ENCODE assay signal across 13 mouse cellular contexts in the genomic region with DNA sequence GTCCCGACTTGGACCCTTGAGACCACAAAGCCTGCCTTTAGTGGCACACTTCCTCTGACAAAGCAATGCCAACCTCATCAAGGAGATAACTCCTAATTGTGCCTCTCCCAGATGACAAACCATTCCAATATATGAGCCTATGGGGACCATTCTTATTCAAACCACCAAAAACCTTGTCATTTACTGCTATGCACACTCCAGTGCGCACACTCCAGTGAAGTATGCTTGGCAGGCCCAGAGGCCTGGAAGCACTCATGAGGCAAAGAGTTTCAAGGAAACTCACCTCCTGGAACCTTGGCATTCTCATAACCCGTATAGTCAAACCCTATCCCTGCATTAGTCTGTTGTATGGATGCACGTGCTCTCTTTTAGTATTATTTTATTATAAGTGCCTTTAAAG.
"Had no signal": no experiment of that assay in that cellular context is flagged by ENCODE, and none has a peak within 500 bp of the region (broad histone marks: within the 10 kb centered on the region; RNA-seq: fewer than 3 reads in every experiment).

No protein-coding gene starts in this region.

- DNase-seq: gastrocnemius, postnatal 14 days; gastrocnemius, postnatal 36 days; heart, adult 2 months; heart, postnatal 14 days; heart, postnatal 36 days; kidney, adult 11 months; kidney, adult 2 months; kidney, adult 9 months; kidney, postnatal 14 days; kidney, postnatal 36 days; layer of hippocampus, adult 9-11 months; layer of hippocampus, postnatal 36 days; liver had no signal
